Mouse (Mus musculus) embryo, embryonic 10 days (tissue): ENCODE results near the gene Slc39a5.

ENCODE experiments used
- DNase-seq: peaks from one replicate; pipeline ENCODE4 v3.0.0-alpha.2; 2015; ENCODE audit warnings: low spot score

Slc39a5 gene

DNA sequence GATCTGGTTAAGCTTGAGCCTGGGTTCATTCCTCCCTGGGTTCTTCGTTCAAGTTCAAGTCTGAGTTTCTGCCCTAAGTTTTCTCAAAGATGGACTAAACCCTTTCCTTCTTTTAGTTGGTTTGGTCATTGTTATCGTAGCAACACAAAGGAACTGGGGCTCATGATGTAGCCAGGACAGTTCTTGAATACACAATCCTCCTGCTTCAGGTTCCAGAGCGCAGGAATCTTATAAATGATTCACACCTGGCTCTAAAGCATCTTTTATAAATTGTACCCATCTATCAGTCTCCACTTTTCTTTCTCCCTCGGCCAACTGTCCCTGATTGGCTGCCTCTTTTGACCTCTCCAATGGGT, 25.0 kb downstream of the Slc39a5 start:
- no peak for DNase-seq

DNA sequence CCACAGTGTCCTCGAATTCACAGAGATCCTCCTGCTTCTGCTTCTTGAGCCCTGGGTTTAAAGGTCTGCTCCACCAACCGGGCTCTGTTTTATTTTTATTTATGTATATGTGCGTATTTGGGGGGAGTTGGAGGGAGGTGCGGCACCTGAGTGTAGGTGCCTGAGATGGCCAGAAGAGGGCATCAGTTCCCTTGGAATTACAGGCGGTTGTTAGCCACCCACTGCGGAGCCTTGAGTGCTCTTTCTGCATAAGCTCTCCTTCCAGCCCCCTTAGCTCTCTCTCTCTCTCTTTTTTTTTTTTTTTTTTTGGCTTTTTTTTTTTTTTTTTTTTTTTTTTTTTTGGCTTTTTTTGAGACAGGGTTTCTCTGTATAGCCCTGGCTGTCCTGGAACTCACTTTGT, 26.6 kb downstream of the Slc39a5 start:
- DNase-seq, result no peak

- DNase-seq, result no peak
Observed at GRCm38 (mm10) chr10:128372989-128373748, 27.9 kb downstream of the Slc39a5 start.

- DNase-seq, result no peak
Observed at GRCm38 (mm10) chr10:128372142-128372541, 28.9 kb downstream of the Slc39a5 start.

GRCm38 (mm10) chr10:128370601-128371000, 30.4 kb downstream of the Slc39a5 start:
- DNase-seq, result no peak

GRCm38 (mm10) chr10:128370021-128370420, 31.0 kb downstream of the Slc39a5 start:
- no peak for DNase-seq

DNA sequence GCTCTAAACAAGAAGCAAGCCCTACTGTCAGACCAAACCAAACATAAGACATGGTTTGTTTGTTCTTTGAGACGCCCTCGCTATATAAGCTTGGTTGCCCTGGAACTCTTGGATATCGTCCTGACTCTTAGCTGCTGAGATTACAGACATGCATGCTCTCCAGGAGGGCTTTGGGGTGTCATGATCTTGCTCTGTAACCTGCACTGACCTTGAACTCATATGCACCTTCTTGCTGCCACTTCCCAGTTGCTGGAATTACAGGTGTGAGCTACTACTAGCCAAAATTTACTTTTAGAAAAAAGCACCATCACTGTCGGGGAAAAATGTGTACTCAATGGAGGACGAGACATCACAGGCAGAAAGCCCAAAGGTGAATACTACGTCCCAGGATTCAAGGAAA, 31.4 kb downstream of the Slc39a5 start:
- DNase-seq, result no peak

GRCm38 (mm10) chr10:128369218-128369543, 31.8 kb downstream of the Slc39a5 start:
- no peak for DNase-seq

DNA sequence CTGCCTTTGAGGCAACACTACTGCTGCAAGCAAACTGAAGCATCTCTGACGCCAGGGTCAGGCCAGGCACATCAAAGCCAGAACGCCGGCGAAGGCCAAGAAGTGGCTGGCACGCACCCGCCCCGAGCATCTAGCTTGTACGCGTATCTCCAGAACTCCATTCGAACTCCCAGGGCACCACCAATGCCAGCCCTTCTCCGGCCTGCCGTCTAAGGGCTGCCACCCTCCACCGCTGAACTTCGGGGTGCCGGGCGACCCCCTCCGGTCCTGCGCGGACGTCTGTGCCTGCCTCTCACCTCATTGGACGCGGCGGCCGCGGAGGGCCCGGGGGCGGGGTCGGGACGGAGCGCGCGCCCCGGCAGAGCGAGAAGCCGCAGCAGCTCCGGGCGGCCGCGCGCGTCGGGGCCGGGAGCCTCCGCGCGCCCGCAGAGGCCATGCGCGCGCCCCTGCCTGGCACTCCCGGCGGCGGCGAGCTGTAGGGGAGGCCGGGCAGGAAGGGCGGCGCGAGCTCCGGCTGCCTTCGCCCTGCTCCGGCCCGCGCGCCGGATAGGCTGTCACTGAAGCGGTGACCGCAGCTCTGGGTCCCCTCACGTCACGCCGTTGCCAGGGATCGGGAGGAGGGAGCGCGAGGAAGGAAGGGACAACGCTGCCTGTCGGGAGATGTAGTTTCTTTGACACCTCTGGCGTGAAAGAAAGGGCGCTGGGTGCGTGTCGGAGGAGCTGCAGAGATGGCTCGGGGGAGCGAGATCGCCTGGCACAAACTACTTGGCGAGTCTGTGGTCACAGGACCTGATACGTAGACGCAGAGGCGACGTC, 32.4 kb downstream of the Slc39a5 start, which contains the start of gene Coq10a:
TSS of gene Coq10a (minus strand) at position 596 of the 816 bp plus-strand sequence.
- DNase-seq, result peak; percentile 95

DNA sequence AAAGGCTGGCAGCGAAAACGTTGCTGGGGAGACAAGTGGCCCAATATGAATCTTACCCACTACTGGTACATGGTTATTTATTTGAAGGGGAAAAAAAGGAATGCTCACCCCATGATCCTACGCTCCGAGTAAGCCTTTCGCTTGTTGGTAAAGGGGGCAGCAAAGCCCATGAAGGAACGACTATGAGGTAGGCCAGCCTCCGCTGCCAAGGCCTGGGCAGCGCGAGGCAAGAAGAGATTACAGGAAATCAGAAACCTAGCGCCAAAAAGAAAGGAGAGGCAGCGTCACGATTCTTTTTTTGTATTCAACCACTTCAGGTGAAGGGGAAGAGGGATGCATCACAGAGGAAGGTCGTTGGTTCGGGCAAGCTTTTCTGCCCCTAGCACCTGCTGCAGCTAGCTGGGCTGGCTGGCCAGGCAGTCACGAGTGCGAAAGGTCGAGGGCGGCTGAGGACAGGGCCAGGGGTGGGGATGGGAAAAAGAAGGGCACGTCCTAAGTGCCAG, 33.1 kb downstream of the Slc39a5 start:
- no peak for DNase-seq

DNA sequence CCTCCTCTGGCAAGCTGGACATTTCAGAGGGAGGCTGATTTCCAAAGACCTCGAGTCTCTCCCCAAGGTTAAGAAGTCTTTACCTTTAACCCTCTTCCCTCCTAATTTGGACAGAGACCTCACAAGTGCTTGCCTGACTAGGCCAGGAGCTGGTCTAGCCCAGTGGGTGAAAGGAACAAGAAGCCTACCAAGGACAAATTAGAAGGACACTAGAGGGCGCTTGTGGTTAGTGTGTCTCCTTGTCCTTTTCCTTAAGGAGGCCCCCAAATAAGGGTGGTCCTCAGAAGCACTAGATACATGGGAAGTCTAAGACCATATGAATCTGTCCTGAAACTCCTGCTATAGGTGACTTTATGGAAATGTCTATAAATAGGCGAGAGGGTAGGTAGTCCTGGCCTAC, 38.5 kb downstream of the Slc39a5 start:
- DNase-seq, result peak; percentile 75

- no peak for DNase-seq
Observed at GRCm38 (mm10) chr10:128361836-128362235, 39.2 kb downstream of the Slc39a5 start.

DNA sequence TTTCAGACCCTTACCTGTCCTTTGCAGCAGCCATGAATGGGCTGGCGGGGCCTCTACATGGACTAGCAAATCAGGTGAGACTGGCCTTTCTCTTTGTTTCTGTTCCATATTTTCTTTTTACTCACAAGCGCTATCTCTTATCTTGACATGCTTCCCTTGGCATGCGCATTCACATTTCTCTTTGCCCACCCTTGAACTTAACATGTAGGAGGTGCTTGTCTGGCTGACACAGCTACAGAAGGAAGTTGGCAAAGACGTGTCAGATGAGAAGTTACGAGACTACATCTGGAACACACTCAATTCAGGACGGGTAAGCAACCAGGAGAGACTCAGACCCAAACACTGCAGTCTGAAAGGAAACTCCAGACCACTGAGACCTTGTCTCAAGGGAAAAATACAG, 41.8 kb downstream of the Slc39a5 start:
- DNase-seq, result no peak

- peak; percentile 70 for DNase-seq
Observed at GRCm38 (mm10) chr10:128358796-128359195, 42.2 kb downstream of the Slc39a5 start.

- no peak for DNase-seq
Observed at GRCm38 (mm10) chr10:128347541-128347940, 53.5 kb downstream of the Slc39a5 start.
